Mouse (Mus musculus) hindbrain, embryonic 11.5 days (tissue): Measurements from ENCODE around the gene Scimp. TPM values are rescaled to one million over a fixed set of nuclear protein-coding genes. Genes with fewer than 3 reads are reported as not detected.

Experiments
- ATAC-seq: fragments of 200-750 bp; cut with Nextera tagmentation; 2 replicates; pipeline ENCODE4 v1.8.0; 2017; ENCODE audit warnings: mild to moderate bottlenecking, moderate TSS enrichment, moderate library complexity; ENCODE audit not compliant: low FRiP score
- DNase-seq: peaks from one replicate; pipeline ENCODE4 v3.0.0-alpha.2; 2015; ENCODE audit warnings: low spot score
- H3K27ac ChIP-seq: fragments of 300-500 bp; sonication (generic); 2 replicates; pipeline ENCODE4 v1.5.1; 2014; ENCODE audit warnings: mild to moderate bottlenecking, low read depth, low read length
- H3K27me3 ChIP-seq: fragments of 300-500 bp; sonication (generic); 2 replicates; pipeline ENCODE4 v1.6.1; 2014; ENCODE audit warnings: mild to moderate bottlenecking, low read length, moderate library complexity, mixed read lengths; ENCODE audit not compliant: control insufficient read depth, insufficient read depth
- H3K36me3 ChIP-seq: fragments of 300-500 bp; sonication (generic); 2 replicates; pipeline ENCODE4 v1.6.1; 2014; ENCODE audit warnings: mild to moderate bottlenecking, low read length, moderate library complexity, mixed read lengths; ENCODE audit not compliant: control insufficient read depth, insufficient read depth
- H3K4me1 ChIP-seq: fragments of 300-500 bp; sonication (generic); replicated peaks from 2 replicates; pipeline ENCODE4 v1.6.1; 2014; ENCODE audit warnings: low read length, mixed read lengths; ENCODE audit not compliant: control insufficient read depth, insufficient read depth
- H3K4me2 ChIP-seq: fragments of 300-500 bp; sonication (generic); replicated peaks from 2 replicates; pipeline ENCODE4 v1.6.1; 2014; ENCODE audit warnings: mild to moderate bottlenecking, low read depth, low read length
- H3K4me3 ChIP-seq: fragments of 300-500 bp; sonication (generic); 2 replicates; pipeline ENCODE4 v1.5.1; 2014; ENCODE audit warnings: low read depth, low read length
- H3K9ac ChIP-seq: fragments of 300-500 bp; sonication (generic); 2 replicates; pipeline ENCODE4 v1.6.1; 2014; ENCODE audit warnings: low read depth, low read length
- H3K9me3 ChIP-seq: fragments of 300-500 bp; sonication (generic); 2 replicates; pipeline ENCODE4 v1.6.1; 2016; ENCODE audit warnings: low read length; ENCODE audit not compliant: control insufficient read depth
- WGBS: fragments of 180-500 bp; shearing (Covaris S2); extraction: QIAGEN DNeasy Blood & Tissue Kit; methylation state at CpG from one replicate; pipeline ENCODE4 v1.1.7; 2014; 5-methylcytosine and 5-hydroxymethylcytosine counted together
- polyA plus RNA-seq: library from polyadenylated mRNA; unstranded; fragments of >200 nt; fragmentation: Nextera tagmentation; extraction: Ambion mirVana; gene quantifications from 2 replicates; pipeline ENCODE4 v1.2.1, GENCODE M21; 2014

Scimp gene
- 0.22 TPM in 1 of 2 replicates, not detected in the other for polyA plus RNA-seq

DNA sequence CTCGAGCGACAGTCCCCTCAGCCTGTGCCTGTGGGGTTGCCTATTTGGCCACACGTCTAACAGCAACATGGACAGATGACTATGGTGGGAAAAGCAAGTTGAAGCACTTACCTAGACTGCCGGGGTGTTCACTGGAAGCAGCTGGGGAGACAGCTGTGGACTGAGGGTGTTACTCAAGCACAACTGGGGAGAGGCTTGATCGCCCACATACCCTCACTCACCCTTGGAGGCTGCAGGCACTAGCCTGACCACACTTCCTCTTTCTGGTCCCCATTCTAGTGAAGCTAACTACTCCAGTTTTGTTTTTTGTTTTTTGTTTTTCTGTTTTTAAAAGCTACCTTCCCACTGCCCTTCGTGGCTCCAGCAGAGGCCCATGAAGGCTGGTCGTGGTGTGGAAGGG lies at the start of gene Scimp:
Gene Scimp (minus strand): TSS at position 222 of the 400 bp plus-strand sequence.
- Histone ChIP-seq H3K4me2 (no peak within 1 kb of the TSS), H3K27me3 (no peaks in the 10 kb centered on the region), H3K4me1 (no peaks in the 10 kb centered on the region), H3K9ac (no peak within 1 kb of the TSS), H3K9me3 (no peaks in the 10 kb centered on the region), H3K27ac (no peak within 1 kb of the TSS), H3K36me3 (no peaks in the 10 kb centered on the region), H3K4me3 (no peak within 1 kb of the TSS)
- no peak for ATAC-seq
- WGBS = 87% methylated on average over 7 of the region's 7 CpGs
- DNase-seq = no peak

DNA sequence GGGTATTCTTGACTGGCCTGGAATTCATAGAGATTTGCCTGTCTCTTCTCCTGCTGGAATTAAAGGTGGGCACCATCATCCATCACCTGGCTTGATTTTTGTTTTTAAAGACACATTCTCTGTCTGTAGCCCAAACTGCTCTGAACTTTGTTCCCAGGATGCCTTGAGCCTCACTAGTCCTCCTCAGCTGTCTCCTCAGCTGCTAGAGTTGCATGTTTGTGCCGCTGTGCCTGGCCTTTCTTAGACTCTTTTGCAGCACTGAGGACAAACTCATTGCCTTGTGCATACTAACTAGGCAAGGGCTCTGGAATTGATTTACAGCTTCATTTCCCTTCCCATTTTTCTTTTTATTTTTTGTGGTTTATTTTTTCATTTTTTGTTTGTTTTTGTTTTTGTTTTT lies 48.0 kb upstream of the Scimp start:
- ATAC-seq (no peak), DNase-seq (no peak)
- H3K9me3 ChIP-seq = no peaks in the 10 kb centered on the region
- 100% methylated on average over 1 of the region's 1 CpGs for WGBS
- no peaks in the 10 kb centered on the region for H3K36me3 ChIP-seq
- no peak overlapping the region for H3K4me2 ChIP-seq
- no peaks in the 10 kb centered on the region for H3K4me1 ChIP-seq
- no peak overlapping the region for H3K27ac ChIP-seq
- no peak overlapping the region for H3K9ac ChIP-seq
- no peaks in the 10 kb centered on the region for H3K27me3 ChIP-seq
- H3K4me3 ChIP-seq = no peak overlapping the region

DNA sequence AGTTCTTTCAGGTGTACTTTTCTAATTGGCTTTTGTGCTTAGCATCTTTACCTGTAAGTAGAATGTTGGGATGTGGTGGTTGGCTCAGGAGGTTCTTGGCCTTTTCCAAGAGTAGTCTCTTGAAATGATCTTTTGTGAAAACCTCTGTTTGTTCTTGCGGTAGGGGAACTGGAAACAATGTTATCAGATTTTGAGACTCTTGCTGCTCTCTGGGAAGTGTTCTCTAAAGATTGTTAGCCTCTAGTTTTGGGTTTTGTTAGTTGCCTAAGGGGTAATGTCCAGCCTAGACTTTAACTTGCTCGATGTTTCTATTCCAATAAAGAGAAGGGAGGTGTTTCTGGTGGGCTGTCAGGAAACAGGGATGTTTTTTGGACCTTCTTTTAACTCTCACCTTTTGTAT lies 33.6 kb upstream of the Scimp start:
- no peak overlapping the region for H3K27ac ChIP-seq
- WGBS = 58% methylated on average over 2 of the region's 2 CpGs
- no peaks in the 10 kb centered on the region for H3K27me3 ChIP-seq
- H3K4me2 ChIP-seq = peak overlapping the region; percentile 75; the same call in 1 of the 2 replicates
- H3K36me3 ChIP-seq = no peaks in the 10 kb centered on the region
- peak overlapping the region; percentile 97 for H3K4me3 ChIP-seq
- no peak overlapping the region for H3K9ac ChIP-seq
- no peaks in the 10 kb centered on the region for H3K9me3 ChIP-seq
- no peaks in the 10 kb centered on the region; the same call in 1 of the 2 replicates for H3K4me1 ChIP-seq
- no peak for DNase-seq
- ATAC-seq = no peak

DNA sequence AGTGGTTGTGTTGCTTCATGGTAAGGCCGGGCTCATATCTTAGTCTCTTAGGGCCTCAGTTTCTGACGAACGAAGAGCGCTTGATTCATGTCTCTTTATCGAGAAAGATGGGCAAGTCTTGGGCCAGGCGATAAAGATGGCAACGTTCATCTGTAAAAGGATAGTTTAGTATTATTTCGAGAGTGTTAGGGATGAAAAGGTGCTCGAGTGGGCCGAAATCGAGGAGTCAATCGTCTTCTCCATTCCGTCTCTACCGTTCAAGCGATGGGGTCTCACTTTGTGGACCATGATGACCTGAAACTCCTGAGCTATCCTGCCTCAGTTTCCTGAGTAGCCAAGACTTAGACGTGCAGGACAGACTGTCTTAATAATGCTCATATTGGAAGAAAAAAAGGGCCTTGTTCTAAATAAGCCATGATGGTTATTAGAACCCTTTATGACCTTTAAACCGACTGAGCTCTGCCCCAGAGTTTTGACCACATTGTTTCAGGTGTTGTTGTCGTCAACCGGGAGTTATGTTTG lies 33.1 kb upstream of the Scimp start:
- no peak for ATAC-seq
- peak overlapping the region; percentile 97 for H3K4me3 ChIP-seq
- H3K27ac ChIP-seq = no peak overlapping the region

GRCm38 (mm10) chr11:70844559-70845456 lies 32.4 kb upstream of the Scimp start, which contains the start of gene Rabep1:
TSS of gene Rabep1 (plus strand) at chr11:70844778.
- peak within 1 kb of the TSS; percentile 96 for H3K9ac ChIP-seq
- no peaks in the 10 kb centered on the region; the same call in 1 of the 2 replicates for H3K4me1 ChIP-seq
- ATAC-seq (peak; percentile 95), DNase-seq (peak; percentile 98)
- H3K27ac ChIP-seq = peak within 1 kb of the TSS; percentile 81
- under 1% methylated on average over 70 of the region's 88 CpGs for WGBS
- H3K4me2 ChIP-seq = peak within 1 kb of the TSS; percentile 75
- peak within 1 kb of the TSS; percentile 97 for H3K4me3 ChIP-seq
- H3K27me3 ChIP-seq = no peaks in the 10 kb centered on the region
- H3K9me3 ChIP-seq = no peaks in the 10 kb centered on the region
- no peaks in the 10 kb centered on the region for H3K36me3 ChIP-seq

More for the DNA sequence above, 33.1 kb upstream of the Scimp start:
- peak overlapping the region; percentile 96 for H3K9ac ChIP-seq
- no peak for DNase-seq
- H3K4me1 ChIP-seq = no peaks in the 10 kb centered on the region; the same call in 1 of the 2 replicates
- no peaks in the 10 kb centered on the region for H3K36me3 ChIP-seq
- no peaks in the 10 kb centered on the region for H3K9me3 ChIP-seq
- WGBS = 5% methylated on average over 19 of the region's 19 CpGs
- no peaks in the 10 kb centered on the region for H3K27me3 ChIP-seq
- H3K4me2 ChIP-seq = peak overlapping the region; percentile 75

GRCm38 (mm10) chr11:70843701-70844551 lies 31.5 kb upstream of the Scimp start:
- Histone ChIP-seq H3K4me3 (peak overlapping the region; percentile 97), H3K27me3 (no peaks in the 10 kb centered on the region), H3K36me3 (no peaks in the 10 kb centered on the region), H3K27ac (no peak overlapping the region), H3K4me2 (peak overlapping the region; percentile 40), H3K4me1 (no peaks in the 10 kb centered on the region; the same call in 1 of the 2 replicates), H3K9ac (peak overlapping the region; percentile 96), H3K9me3 (no peaks in the 10 kb centered on the region)
- 17% methylated on average over 12 of the region's 12 CpGs for WGBS
- ATAC-seq (peak; percentile 24), DNase-seq (no peak)

- no peaks in the 10 kb centered on the region for H3K27me3 ChIP-seq
- 57% methylated on average over 4 of the region's 4 CpGs for WGBS
- no peak for ATAC-seq
- no peak overlapping the region for H3K4me3 ChIP-seq
- no peak for DNase-seq
- H3K9ac ChIP-seq = no peak overlapping the region
- no peaks in the 10 kb centered on the region; the same call in 1 of the 2 replicates for H3K4me1 ChIP-seq
- no peaks in the 10 kb centered on the region for H3K9me3 ChIP-seq
- no peaks in the 10 kb centered on the region for H3K36me3 ChIP-seq
- no peak overlapping the region for H3K27ac ChIP-seq
- no peak overlapping the region for H3K4me2 ChIP-seq
These were observed 30.6 kb upstream of the Scimp start for GRCm38 (mm10) chr11:70842983-70843382.

GRCm38 (mm10) chr11:70838610-70839009 lies 26.2 kb upstream of the Scimp start:
- Histone ChIP-seq H3K4me3 (no peak overlapping the region), H3K27me3 (no peaks in the 10 kb centered on the region), H3K9ac (no peak overlapping the region), H3K4me1 (no peaks in the 10 kb centered on the region), H3K27ac (no peak overlapping the region), H3K36me3 (no peaks in the 10 kb centered on the region), H3K4me2 (no peak overlapping the region), H3K9me3 (no peaks in the 10 kb centered on the region)
- DNase-seq (no peak), ATAC-seq (no peak)
- WGBS = 56% methylated on average over 2 of the region's 2 CpGs
